Mouse (Mus musculus): ENCODE results near the gene Gramd2.

GRCm38 (mm10) chr9:59692145-59692544 lies 12.2 kb downstream of the Gramd2 start:
- TF ChIP-seq CTCF (IDR thresholded peaks at IDR 0.05; ENCODE audit: low read depth, low read length) (no peak), POLR2A (IDR thresholded peaks at IDR 0.05; ENCODE audit: extremely low read depth, insufficient read depth, low read length) (no peak)

Measured in liver, adult 2 months (tissue).